Mouse (Mus musculus) thymus, adult 2 months (tissue): ENCODE data around the gene Pax5. TPM values are rescaled to one million over a fixed set of nuclear protein-coding genes. Genes with fewer than 3 reads are reported as not detected.

Experiments used
- DNase-seq: peaks from one replicate; pipeline ENCODE4 v3.0.0; 2021
- H3K27ac ChIP-seq: fragments of 200-500 bp; 2 replicates; pipeline ENCODE4 v1.5.1; 2012; ENCODE audit warnings: low read length, control low read depth; ENCODE audit not compliant: control insufficient read depth, insufficient read depth
- H3K27me3 ChIP-seq: fragments of 200-500 bp; 2 replicates; pipeline ENCODE4 v1.6.1; 2012; ENCODE audit warnings: mild to moderate bottlenecking, low read length, moderate library complexity, mixed read lengths; ENCODE audit not compliant: control insufficient read depth, insufficient read depth
- H3K36me3 ChIP-seq: fragments of 200-500 bp; 2 replicates; pipeline ENCODE4 v1.6.1; 2012; ENCODE audit warnings: mild to moderate bottlenecking, low read length, moderate library complexity; ENCODE audit not compliant: control insufficient read depth, insufficient read depth
- H3K4me1 ChIP-seq: fragments of 200-500 bp; replicated peaks from 2 replicates; pipeline ENCODE4 v1.6.1; 2012; ENCODE audit warnings: low read length; ENCODE audit not compliant: control insufficient read depth, insufficient read depth
- H3K4me3 ChIP-seq: fragments of 200-500 bp; 2 replicates; pipeline ENCODE4 v1.5.1; 2012; ENCODE audit warnings: mild to moderate bottlenecking, low read length, control low read depth, moderate library complexity; ENCODE audit not compliant: control insufficient read depth, insufficient read depth
- CTCF ChIP-seq: fragments of 200-500 bp; IDR thresholded peaks from 2 replicates; pipeline ENCODE4 v1.5.1; 2012; ENCODE audit warnings: mild to moderate bottlenecking, control low read depth, low read length, moderate library complexity, borderline replicate concordance; ENCODE audit not compliant: control insufficient read depth, poor library complexity, insufficient read depth; ENCODE audit errors: extremely low read depth
- POLR2A ChIP-seq: fragments of 200-500 bp; IDR thresholded peaks from 2 replicates; pipeline ENCODE4 v1.6.1; 2012; ENCODE audit warnings: mild to moderate bottlenecking, low read length, control low read depth, moderate library complexity; ENCODE audit not compliant: control insufficient read depth, poor library complexity, insufficient read depth; ENCODE audit errors: extremely low read depth
- WGBS: fragments of 180-500 bp; shearing (Covaris S2); methylation state at CpG from one replicate; pipeline ENCODE4 v1.1.7; 2018; 5-methylcytosine and 5-hydroxymethylcytosine counted together
- polyA plus RNA-seq: library from polyadenylated mRNA; depleted of rRNA; stranded (reverse); fragments of >200 nt; gene quantifications from 2 replicates; pipeline ENCODE4 v1.2.3, GENCODE M21; 2012

The Pax5 gene
- polyA plus RNA-seq, 1 experiment: 2.7 TPM

DNA sequence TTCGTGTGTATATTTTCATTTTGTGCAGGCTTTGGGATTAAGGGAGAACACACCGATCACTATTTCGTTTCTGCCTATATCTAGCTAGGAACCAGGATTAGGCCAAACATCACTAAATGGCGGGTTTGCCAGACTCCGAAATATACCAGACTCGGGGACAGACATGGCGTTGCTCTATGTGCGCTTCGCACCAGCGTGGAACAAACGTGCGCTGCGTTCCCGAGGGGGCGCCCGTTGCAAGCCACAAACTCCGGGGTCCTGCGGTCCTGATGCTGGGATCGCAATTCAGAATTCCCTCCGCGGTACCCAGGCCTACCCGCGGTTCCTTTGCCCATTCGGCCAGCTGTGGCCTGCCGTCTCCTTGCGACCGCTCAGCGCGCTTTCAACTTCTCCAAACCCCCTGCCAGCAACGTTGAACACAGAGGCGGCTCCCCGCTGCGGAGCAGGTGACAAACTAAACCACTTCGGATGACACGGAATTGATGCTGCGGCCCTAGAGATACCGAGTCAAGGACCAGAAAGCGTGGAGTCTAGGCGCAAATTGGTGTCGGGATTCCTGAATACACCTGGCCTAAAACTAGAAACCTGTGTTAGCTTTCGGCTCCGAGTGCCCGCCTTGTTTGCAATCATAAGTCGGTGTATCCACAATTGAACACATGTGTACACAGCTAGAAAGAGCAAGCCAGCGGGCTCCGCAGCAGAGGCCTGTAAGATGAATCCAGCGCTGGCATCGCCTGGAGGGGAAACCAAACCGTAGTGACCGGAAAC, 2.7 kb upstream of the Pax5 start:
- Histone ChIP-seq H3K27ac (no peak overlapping the region), H3K36me3 (no peaks in the 10 kb centered on the region), H3K4me3 (no peak overlapping the region), H3K4me1 (no peaks in the 10 kb centered on the region), H3K27me3 (peaks cover 28% of the 10 kb centered on the region)
- no peak for TF ChIP-seq POLR2A
- no peak for TF ChIP-seq CTCF
- DNase-seq: no peak
- WGBS: 4% methylated on average over 50 of the region's 50 CpGs

DNA sequence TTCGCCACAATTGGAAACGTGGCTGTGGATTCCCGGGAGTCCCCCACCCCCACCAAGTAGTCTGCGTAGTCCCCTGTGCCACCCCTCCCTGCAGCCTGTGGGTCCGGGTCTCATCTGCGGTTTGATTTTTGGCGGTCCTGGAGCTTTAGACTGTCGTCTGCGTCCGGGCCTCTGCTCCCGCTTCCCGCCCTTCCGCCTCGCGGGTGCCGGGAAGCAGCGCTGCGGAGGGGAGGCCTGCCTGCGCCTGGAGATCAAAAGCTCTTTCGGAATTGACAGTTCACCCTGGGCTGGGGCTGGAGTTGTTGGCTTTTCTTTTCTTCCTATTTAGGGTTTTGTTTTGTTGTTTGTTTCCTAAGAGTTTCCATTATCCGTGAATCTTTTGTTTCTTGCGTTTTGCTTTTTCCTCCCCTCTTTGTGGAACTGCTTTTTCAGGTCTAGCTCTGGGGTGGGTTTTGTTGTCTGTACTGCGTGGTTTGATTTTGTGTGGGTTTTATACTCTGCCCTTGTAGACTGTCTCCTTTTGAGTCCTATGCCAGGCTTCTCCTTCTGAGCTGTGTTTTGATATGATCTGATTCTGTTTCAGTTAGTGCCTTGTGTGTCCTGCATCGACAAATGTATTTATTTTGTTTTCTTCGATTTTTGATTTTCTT, 1.9 kb upstream of the Pax5 start:
- DNase-seq: no peak
- no peak overlapping the region for H3K4me3 ChIP-seq
- H3K27me3 ChIP-seq: peaks cover 28% of the 10 kb centered on the region
- H3K4me1 ChIP-seq: no peaks in the 10 kb centered on the region
- whole genome bisulfite sequencing: 9% methylated on average over 25 of the region's 25 CpGs
- no peak for TF ChIP-seq POLR2A
- no peak for TF ChIP-seq CTCF
- H3K36me3 ChIP-seq: no peaks in the 10 kb centered on the region
- H3K27ac ChIP-seq: no peak overlapping the region

DNA sequence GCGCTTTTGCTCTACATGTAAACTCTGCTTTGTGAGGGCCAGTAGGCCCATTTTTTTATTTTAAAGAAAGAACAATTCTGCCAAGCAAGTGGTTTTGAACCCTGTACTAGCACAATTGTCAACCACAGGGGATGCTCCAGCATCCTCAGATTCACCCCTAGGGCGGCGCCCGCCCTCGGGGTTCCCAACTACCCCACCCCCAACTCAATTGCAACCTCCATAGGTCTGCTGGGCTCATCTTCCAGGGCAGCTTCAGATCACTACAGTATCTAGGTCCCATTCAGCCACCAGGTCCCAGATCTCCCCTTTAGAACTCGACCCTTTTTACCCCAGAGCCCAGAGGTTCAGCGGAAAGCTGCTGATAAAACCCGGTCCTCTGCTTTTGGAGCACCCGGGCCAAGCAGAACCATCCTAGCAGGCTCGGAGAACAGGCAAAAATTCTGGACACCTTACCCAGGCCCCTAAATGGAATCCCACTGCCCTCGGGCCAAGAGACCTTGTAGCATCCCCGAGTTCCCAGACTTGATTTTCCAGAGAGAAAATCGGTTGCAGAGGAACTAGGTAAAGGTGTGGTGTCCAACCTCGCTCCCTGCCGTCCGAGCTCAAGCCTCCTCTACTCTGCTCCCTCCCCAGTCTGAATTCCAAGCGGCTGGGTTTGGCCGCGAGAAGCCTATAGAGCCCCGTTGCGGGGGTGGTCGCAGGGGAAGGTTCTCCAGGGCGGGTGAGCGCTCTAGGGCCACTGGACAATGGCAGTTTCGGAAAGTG, 1.0 kb upstream of the Pax5 start:
- H3K4me1 ChIP-seq: no peaks in the 10 kb centered on the region
- TF ChIP-seq POLR2A: no peak
- no peak for TF ChIP-seq CTCF
- no peak for DNase-seq
- no peak overlapping the region for H3K27ac ChIP-seq
- no peaks in the 10 kb centered on the region for H3K36me3 ChIP-seq
- WGBS: 12% methylated on average over 25 of the region's 25 CpGs
- H3K4me3 ChIP-seq: no peak overlapping the region
- H3K27me3 ChIP-seq: peaks cover 24% of the 10 kb centered on the region

DNA sequence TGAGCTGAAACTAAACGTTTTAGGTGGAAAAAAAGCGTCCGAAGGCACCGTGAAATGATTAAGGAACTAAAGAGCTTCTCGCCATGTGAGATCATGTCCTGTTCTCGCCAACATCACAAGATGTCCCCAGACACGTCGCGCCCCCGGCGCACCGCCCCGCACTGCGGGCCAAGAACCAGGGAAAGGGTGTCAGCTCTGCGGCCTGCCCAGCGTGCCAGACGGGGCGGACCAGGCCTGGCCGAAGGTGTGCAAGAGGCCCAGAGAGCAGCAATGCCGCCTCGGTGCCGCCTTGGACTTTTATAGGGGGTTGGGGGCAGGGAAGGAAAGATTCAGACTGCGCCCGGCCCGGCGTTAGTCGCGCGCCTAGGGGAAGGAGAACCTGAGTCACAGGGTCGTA, 412 bp upstream of the Pax5 start:
- 6% methylated on average over 30 of the region's 30 CpGs for WGBS
- TF ChIP-seq POLR2A (no peak), CTCF (no peak)
- Histone ChIP-seq H3K36me3 (no peaks in the 10 kb centered on the region), H3K4me1 (no peaks in the 10 kb centered on the region), H3K27me3 (peaks cover 24% of the 10 kb centered on the region), H3K27ac (no peak overlapping the region), H3K4me3 (no peak overlapping the region)
- DNase-seq: no peak

DNA sequence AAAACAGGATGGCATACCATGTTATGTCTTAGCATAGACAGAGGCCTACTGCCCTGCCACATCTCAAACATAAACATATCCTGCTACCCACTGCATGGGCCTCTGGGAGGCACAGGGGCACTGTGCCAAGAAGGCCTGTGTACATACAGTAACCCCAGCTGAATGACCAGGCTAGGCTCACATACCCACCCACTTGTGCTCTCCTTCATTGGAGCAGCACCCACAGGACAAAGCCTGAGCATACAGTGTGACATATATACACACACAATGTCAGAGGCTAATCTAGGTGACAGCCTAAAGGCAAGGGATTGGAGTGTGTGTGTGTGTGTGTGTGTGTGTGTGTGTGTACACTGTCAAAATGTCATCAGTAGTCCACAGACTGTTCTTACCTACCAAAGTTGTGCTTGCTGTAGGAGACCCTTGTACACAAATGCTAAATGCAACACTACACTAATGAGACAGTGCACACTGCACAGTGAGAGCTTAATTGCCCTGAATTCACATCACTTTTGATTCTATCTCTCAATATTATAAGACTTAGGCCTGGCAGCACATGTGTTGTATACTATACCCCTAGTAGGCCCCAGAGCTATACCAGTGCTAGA, 1.1 kb downstream of the Pax5 start:
- peaks cover 4% of the 10 kb centered on the region; the same call in 1 of the 2 replicates for H3K4me1 ChIP-seq
- TF ChIP-seq CTCF: no peak
- no peak for TF ChIP-seq POLR2A
- DNase-seq: no peak

DNA sequence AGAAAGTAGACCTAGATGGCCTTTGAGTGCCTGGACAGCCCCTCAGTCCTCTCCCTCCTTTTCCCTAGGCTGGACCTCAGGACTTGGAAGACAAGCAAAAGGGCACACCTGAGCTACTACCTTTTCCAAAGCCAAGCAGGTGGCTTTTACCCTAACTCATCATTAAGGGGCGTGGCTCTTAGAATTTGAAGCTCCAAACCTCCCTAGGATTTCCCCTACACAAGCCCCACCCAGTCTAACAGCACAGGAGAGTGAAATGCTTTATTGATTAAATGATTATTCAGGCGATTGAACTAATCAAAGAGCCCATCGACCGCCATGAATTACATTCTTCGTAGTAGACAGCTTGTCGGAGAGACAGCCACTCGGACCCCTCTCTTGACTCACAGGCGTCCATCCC, 2.0 kb downstream of the Pax5 start:
- no peak overlapping the region for H3K27ac ChIP-seq

More for the DNA sequence above, 1.1 kb downstream of the Pax5 start:
- H3K27me3 ChIP-seq: peaks cover 24% of the 10 kb centered on the region
- H3K4me3 ChIP-seq: no peak overlapping the region
- H3K36me3 ChIP-seq: no peaks in the 10 kb centered on the region
- no peak overlapping the region for H3K27ac ChIP-seq

More for the DNA sequence above, 2.0 kb downstream of the Pax5 start:
- no peak for TF ChIP-seq CTCF
- TF ChIP-seq POLR2A: no peak
- Histone ChIP-seq H3K27me3 (peaks cover 28% of the 10 kb centered on the region), H3K4me1 (peaks cover 12% of the 10 kb centered on the region; the same call in 1 of the 2 replicates), H3K36me3 (no peaks in the 10 kb centered on the region), H3K4me3 (no peak overlapping the region)
- 68% methylated on average over 8 of the region's 8 CpGs for whole genome bisulfite sequencing
- DNase-seq: no peak
